Mouse (Mus musculus): ENCODE measurements around the gene Slc35f1.

- TF ChIP-seq CTCF (IDR thresholded peaks at IDR 0.05; ENCODE audit: extremely low read depth, insufficient read depth, low read length) (peak; percentile 70), POLR2A (IDR thresholded peaks at IDR 0.05; ENCODE audit: extremely low read depth, insufficient read depth, low read length) (no peak)
Measured at GRCm38 (mm10) chr10:53115028-53115427, 424.7 kb downstream of the Slc35f1 start.

All from cortical plate, adult 2 months (tissue).